Mouse (Mus musculus) lung, embryonic 16.5 days (tissue): ENCODE data around the gene Gm4871. TPM values are rescaled to one million over a fixed set of nuclear protein-coding genes. Genes with fewer than 3 reads are reported as not detected.
"Not testable (repeated sequence)": the region's sequence is repeated elsewhere in the genome, so short reads cannot be mapped to it uniquely, and the experiment has no call there.

Experiments used
- ATAC-seq: fragments of 200-750 bp; cut with Nextera tagmentation; 2 replicates; pipeline ENCODE4 v1.8.0; 2017; ENCODE audit warnings: low read depth, mild to moderate bottlenecking, moderate library complexity
- H3K27ac ChIP-seq: fragments of 300-500 bp; sonication (generic); 2 replicates; pipeline ENCODE4 v1.5.1; 2014; ENCODE audit warnings: mild to moderate bottlenecking, control low read depth, low read length
- H3K27me3 ChIP-seq: fragments of 300-500 bp; sonication (generic); 2 replicates; pipeline ENCODE4 v1.6.1; 2014; ENCODE audit warnings: low read depth, low read length, mixed read lengths; ENCODE audit not compliant: control insufficient read depth, insufficient read depth
- H3K36me3 ChIP-seq: fragments of 300-500 bp; sonication (generic); 2 replicates; pipeline ENCODE4 v1.6.1; 2014; ENCODE audit warnings: low read length; ENCODE audit not compliant: control insufficient read depth, insufficient read depth
- H3K4me1 ChIP-seq: fragments of 300-500 bp; sonication (generic); replicated peaks from 2 replicates; pipeline ENCODE4 v1.6.1; 2014; ENCODE audit warnings: low read length, mixed read lengths; ENCODE audit not compliant: control insufficient read depth, insufficient read depth
- H3K4me2 ChIP-seq: fragments of 300-500 bp; sonication (generic); 2 replicates; pipeline ENCODE4 v1.6.1; 2014; ENCODE audit warnings: low read depth, low read length, control low read depth
- H3K4me3 ChIP-seq: fragments of 300-500 bp; sonication (generic); 2 replicates; pipeline ENCODE4 v1.5.1; 2014; ENCODE audit warnings: mild to moderate bottlenecking, low read length, control low read depth
- H3K9ac ChIP-seq: fragments of 300-500 bp; sonication (generic); 2 replicates; pipeline ENCODE4 v1.6.1; 2014; ENCODE audit warnings: low read length, control low read depth
- H3K9me3 ChIP-seq: fragments of 300-500 bp; sonication (generic); 2 replicates; pipeline ENCODE4 v1.6.1; 2016; ENCODE audit warnings: low read length; ENCODE audit not compliant: control insufficient read depth
- WGBS: fragments of 180-500 bp; shearing (Covaris S2); extraction: QIAGEN DNeasy Blood & Tissue Kit; methylation state at CpG from one replicate; pipeline ENCODE4 v1.1.7; 2014; 5-methylcytosine and 5-hydroxymethylcytosine counted together
- polyA plus RNA-seq: library from polyadenylated mRNA; unstranded; fragments of >200 nt; fragmentation: Nextera tagmentation; extraction: Ambion mirVana; gene quantifications from 2 replicates; pipeline ENCODE4 v1.2.1, GENCODE M21; 2015

The Gm4871 gene
- 0.25 TPM in 1 of 2 replicates, not detected in the other for polyA plus RNA-seq

- not testable (repeated sequence) for H3K27ac ChIP-seq, H3K36me3 ChIP-seq
- WGBS, result 68% methylated on average over 5 of the region's 5 CpGs
Observed at GRCm38 (mm10) chr5:145032391-145032790, at the start of gene Gm4871. Gm4871 (minus strand) TSS chr5:145032754.

GRCm38 (mm10) chr5:145081866-145082613, 49.5 kb upstream of the Gm4871 start:
- no peak for ATAC-seq
- H3K9ac ChIP-seq, result no peak overlapping the region
- WGBS, result 69% methylated on average over 10 of the region's 10 CpGs
- H3K27me3 ChIP-seq, result no peaks in the 10 kb centered on the region
- no peaks in the 10 kb centered on the region for H3K9me3 ChIP-seq
- 0 out of 2 replicates have a peak, but pooled peaks cover 2% of the 10 kb centered on the region for H3K36me3 ChIP-seq
- no peak overlapping the region for H3K4me3 ChIP-seq
- peaks cover 10% of the 10 kb centered on the region; the same call in 1 of the 2 replicates for H3K4me1 ChIP-seq
- H3K4me2 ChIP-seq, result no peak overlapping the region
- no peak overlapping the region for H3K27ac ChIP-seq

More at GRCm38 (mm10) chr5:145032391-145032790, at the start of gene Gm4871:
- H3K4me2 ChIP-seq, H3K9ac ChIP-seq, H3K27me3 ChIP-seq, ATAC-seq, H3K4me1 ChIP-seq, H3K4me3 ChIP-seq, H3K9me3 ChIP-seq: not testable (repeated sequence)

GRCm38 (mm10) chr5:145075081-145075480, 42.5 kb upstream of the Gm4871 start:
- H3K4me3 ChIP-seq, result no peak overlapping the region
- H3K4me1 ChIP-seq, result no peaks in the 10 kb centered on the region
- H3K36me3 ChIP-seq, result no peaks in the 10 kb centered on the region
- no peaks in the 10 kb centered on the region for H3K9me3 ChIP-seq
- no peak overlapping the region for H3K9ac ChIP-seq
- no peak overlapping the region for H3K27ac ChIP-seq
- whole genome bisulfite sequencing, result 46% methylated on average over 3 of the region's 3 CpGs
- no peak overlapping the region for H3K4me2 ChIP-seq
- no peak for ATAC-seq
- H3K27me3 ChIP-seq, result no peaks in the 10 kb centered on the region

- Histone ChIP-seq H3K27me3 (no peaks in the 10 kb centered on the region), H3K4me2 (no peak overlapping the region), H3K36me3 (no peaks in the 10 kb centered on the region), H3K4me3 (no peak overlapping the region), H3K9me3 (no peaks in the 10 kb centered on the region), H3K27ac (no peak overlapping the region), H3K9ac (no peak overlapping the region), H3K4me1 (no peaks in the 10 kb centered on the region)
- ATAC-seq, result no peak
- WGBS, result 42% methylated on average over 6 of the region's 6 CpGs
Observed at GRCm38 (mm10) chr5:145071342-145071741, 38.8 kb upstream of the Gm4871 start.

GRCm38 (mm10) chr5:145069707-145070106, 37.2 kb upstream of the Gm4871 start:
- peak; percentile 52 for ATAC-seq
- no peaks in the 10 kb centered on the region for H3K9me3 ChIP-seq
- H3K9ac ChIP-seq, result no peak overlapping the region
- no peaks in the 10 kb centered on the region for H3K4me1 ChIP-seq
- no peak overlapping the region for H3K27ac ChIP-seq
- H3K4me3 ChIP-seq, result no peak overlapping the region
- WGBS, result under 1% methylated on average over 5 of the region's 5 CpGs
- H3K4me2 ChIP-seq, result no peak overlapping the region
- H3K27me3 ChIP-seq, result no peaks in the 10 kb centered on the region
- no peaks in the 10 kb centered on the region for H3K36me3 ChIP-seq

GRCm38 (mm10) chr5:145068863-145069262, 36.3 kb upstream of the Gm4871 start:
- no peak overlapping the region for H3K9ac ChIP-seq
- ATAC-seq, result no peak
- no peaks in the 10 kb centered on the region for H3K27me3 ChIP-seq
- no peaks in the 10 kb centered on the region for H3K9me3 ChIP-seq
- H3K4me2 ChIP-seq, result no peak overlapping the region
- no peak overlapping the region for H3K27ac ChIP-seq
- WGBS, result 39% methylated on average over 3 of the region's 3 CpGs
- H3K4me3 ChIP-seq, result no peak overlapping the region
- H3K36me3 ChIP-seq, result no peaks in the 10 kb centered on the region
- H3K4me1 ChIP-seq, result no peaks in the 10 kb centered on the region

GRCm38 (mm10) chr5:145064765-145065340, 32.3 kb upstream of the Gm4871 start:
- no peak overlapping the region for H3K4me3 ChIP-seq
- H3K9me3 ChIP-seq, result no peaks in the 10 kb centered on the region
- H3K27ac ChIP-seq, result no peak overlapping the region
- 90% methylated on average over 1 of the region's 1 CpGs for WGBS
- ATAC-seq, result no peak
- no peak overlapping the region for H3K4me2 ChIP-seq
- H3K36me3 ChIP-seq, result no peaks in the 10 kb centered on the region
- no peaks in the 10 kb centered on the region for H3K27me3 ChIP-seq
- no peak overlapping the region for H3K9ac ChIP-seq
- H3K4me1 ChIP-seq, result no peaks in the 10 kb centered on the region

- no peak overlapping the region for H3K4me3 ChIP-seq
- WGBS, result 71% methylated on average over 2 of the region's 2 CpGs
- peak; percentile 71 for ATAC-seq
Observed at GRCm38 (mm10) chr5:145059524-145059923, 27.0 kb upstream of the Gm4871 start.

GRCm38 (mm10) chr5:145058722-145059121, 26.2 kb upstream of the Gm4871 start:
- 89% methylated on average over 7 of the region's 7 CpGs for WGBS

More at GRCm38 (mm10) chr5:145059524-145059923, 27.0 kb upstream of the Gm4871 start:
- Histone ChIP-seq H3K4me2 (no peak overlapping the region), H3K9ac (no peak overlapping the region), H3K4me1 (no peaks in the 10 kb centered on the region), H3K27me3 (no peaks in the 10 kb centered on the region), H3K36me3 (no peaks in the 10 kb centered on the region), H3K27ac (no peak overlapping the region), H3K9me3 (no peaks in the 10 kb centered on the region)

More at GRCm38 (mm10) chr5:145058722-145059121, 26.2 kb upstream of the Gm4871 start:
- Histone ChIP-seq H3K4me1 (no peaks in the 10 kb centered on the region), H3K27ac (no peak overlapping the region), H3K4me2 (no peak overlapping the region), H3K27me3 (no peaks in the 10 kb centered on the region), H3K9me3 (no peaks in the 10 kb centered on the region), H3K9ac (no peak overlapping the region), H3K4me3 (no peak overlapping the region), H3K36me3 (no peaks in the 10 kb centered on the region)
- no peak for ATAC-seq
